Mouse (Mus musculus) small intestine, adult 2 months (tissue): Measurements from ENCODE around the gene Tcirg1. TPM values are rescaled to one million over a fixed set of nuclear protein-coding genes. Genes with fewer than 3 reads are reported as not detected.

Source experiments
- H3K27ac ChIP-seq: fragments of 200-500 bp; 2 replicates; pipeline ENCODE4 v1.5.1; 2012; ENCODE audit warnings: low read depth, low read length, control low read depth, inconsistent platforms; ENCODE audit not compliant: insufficient read depth
- H3K27me3 ChIP-seq: fragments of 200-500 bp; 2 replicates; pipeline ENCODE4 v1.6.1; 2012; ENCODE audit warnings: mild to moderate bottlenecking, moderate library complexity, low read length, inconsistent platforms; ENCODE audit not compliant: control insufficient read depth, insufficient read depth
- H3K36me3 ChIP-seq: fragments of 200-500 bp; 2 replicates; pipeline ENCODE4 v1.6.1; 2012; ENCODE audit warnings: mild to moderate bottlenecking, low read length, control low read depth, inconsistent platforms; ENCODE audit not compliant: control insufficient read depth, insufficient read depth
- H3K4me1 ChIP-seq: fragments of 200-500 bp; 2 replicates; pipeline ENCODE4 v1.6.1; 2012; ENCODE audit warnings: low read length, inconsistent platforms, mixed read lengths; ENCODE audit not compliant: control insufficient read depth, insufficient read depth, insufficient read length
- H3K4me3 ChIP-seq: fragments of 200-500 bp; 2 replicates; pipeline ENCODE4 v1.5.1; 2012; ENCODE audit warnings: low read depth, mild to moderate bottlenecking, control low read depth, inconsistent platforms, low read length, moderate library complexity
- CTCF ChIP-seq: fragments of 200-500 bp; IDR thresholded peaks from 2 replicates; pipeline ENCODE4 v1.5.1; 2012; ENCODE audit warnings: low read depth, mild to moderate bottlenecking, control low read depth, inconsistent platforms, low read length, moderate library complexity, mixed read lengths; ENCODE audit not compliant: insufficient replicate concordance, insufficient read length; ENCODE audit errors: extremely low read depth
- POLR2A ChIP-seq: fragments of 200-500 bp; IDR thresholded peaks from 2 replicates; pipeline ENCODE4 v1.6.1; 2012; ENCODE audit warnings: low read depth, mild to moderate bottlenecking, control low read depth, inconsistent platforms, low read length, moderate library complexity
- WGBS: fragments of 180-500 bp; shearing (Covaris S2); methylation state at CpG from one replicate; pipeline ENCODE4 v1.1.7; 2018; 5-methylcytosine and 5-hydroxymethylcytosine counted together
- polyA plus RNA-seq: library from polyadenylated mRNA; depleted of rRNA; stranded (reverse); fragments of >200 nt; gene quantifications from 2 replicates; pipeline ENCODE4 v1.2.3, GENCODE M21; 2012

Tcirg1 gene
- polyA plus RNA-seq, 1 experiment = 148 TPM

- Histone ChIP-seq H3K27ac (peak within 1 kb of the TSS; percentile 89), H3K4me3 (peak within 1 kb of the TSS; percentile 74), H3K27me3 (no peaks in the 10 kb centered on the region), H3K36me3 (0 out of 2 replicates have a peak, but pooled peaks cover 2% of the 10 kb centered on the region), H3K4me1 (peaks cover 11% of the 10 kb centered on the region)
- WGBS = 3% methylated on average over 42 of the region's 42 CpGs
- TF ChIP-seq POLR2A = peak; percentile 83
- no peak for TF ChIP-seq CTCF
Measured at GRCm38 (mm10) chr19:3935032-3935895, 28.3 kb upstream of the Tcirg1 start, which contains the start of gene Unc93b1. Gene Unc93b1, plus strand, starts transcription at chr19:3935186.

GRCm38 (mm10) chr19:3931716-3932115 lies 24.8 kb upstream of the Tcirg1 start:
- TF ChIP-seq POLR2A (no peak), CTCF (no peak)
- WGBS = 91% methylated on average over 9 of the region's 9 CpGs
- Histone ChIP-seq H3K4me3 (no peak overlapping the region), H3K27ac (no peak overlapping the region), H3K27me3 (no peaks in the 10 kb centered on the region), H3K36me3 (0 out of 2 replicates have a peak, but pooled peaks cover under 1% of the 10 kb centered on the region), H3K4me1 (peaks cover 30% of the 10 kb centered on the region)

GRCm38 (mm10) chr19:3930262-3931057 lies 23.5 kb upstream of the Tcirg1 start:
- H3K4me1 ChIP-seq = peaks cover 28% of the 10 kb centered on the region
- WGBS = 67% methylated on average over 21 of the region's 21 CpGs
- H3K27ac ChIP-seq = peak overlapping the region; percentile 86
- no peaks in the 10 kb centered on the region for H3K27me3 ChIP-seq
- H3K36me3 ChIP-seq = no peaks in the 10 kb centered on the region
- peak overlapping the region; percentile 4; the same call in 1 of the 2 replicates for H3K4me3 ChIP-seq
- TF ChIP-seq CTCF = no peak
- TF ChIP-seq POLR2A = no peak

- no peak for TF ChIP-seq CTCF
- peak; percentile 74; the same call in 1 of the 2 replicates for TF ChIP-seq POLR2A
Measured at GRCm38 (mm10) chr19:3929211-3929941, 22.4 kb upstream of the Tcirg1 start, which contains the start of gene Aldh3b1. Gene Aldh3b1, minus strand, starts transcription at chr19:3929808.

GRCm38 (mm10) chr19:3928779-3929178 lies 21.8 kb upstream of the Tcirg1 start:
- H3K27ac ChIP-seq = peak overlapping the region; percentile 86
- peak overlapping the region; percentile 60 for H3K4me3 ChIP-seq
- TF ChIP-seq CTCF = no peak
- H3K27me3 ChIP-seq = no peaks in the 10 kb centered on the region
- WGBS = 79% methylated on average over 4 of the region's 4 CpGs
- peaks cover 38% of the 10 kb centered on the region for H3K4me1 ChIP-seq
- H3K36me3 ChIP-seq = no peaks in the 10 kb centered on the region

More at GRCm38 (mm10) chr19:3929211-3929941, 22.4 kb upstream of the Tcirg1 start, which contains the start of gene Aldh3b1:
- Histone ChIP-seq H3K36me3 (no peaks in the 10 kb centered on the region), H3K27me3 (no peaks in the 10 kb centered on the region), H3K4me1 (peaks cover 32% of the 10 kb centered on the region), H3K4me3 (peak within 1 kb of the TSS; percentile 60), H3K27ac (peak within 1 kb of the TSS; percentile 86)
- 4% methylated on average over 12 of the region's 12 CpGs for WGBS

- peaks cover 46% of the 10 kb centered on the region for H3K4me1 ChIP-seq
- no peak overlapping the region for H3K4me3 ChIP-seq
- TF ChIP-seq CTCF (no peak), POLR2A (no peak)
- 91% methylated on average over 4 of the region's 4 CpGs for WGBS
- H3K27me3 ChIP-seq = no peaks in the 10 kb centered on the region
- no peak overlapping the region for H3K27ac ChIP-seq
- H3K36me3 ChIP-seq = no peaks in the 10 kb centered on the region
Measured at GRCm38 (mm10) chr19:3927989-3928388, 21.1 kb upstream of the Tcirg1 start.
